Mouse (Mus musculus): ENCODE results near the gene She. TPM values are rescaled to one million over a fixed set of nuclear protein-coding genes. Genes with fewer than 3 reads are reported as not detected.

Gene She
- polyA plus RNA-seq, 1 experiment from 2014 or later = 4.2 TPM

DNA sequence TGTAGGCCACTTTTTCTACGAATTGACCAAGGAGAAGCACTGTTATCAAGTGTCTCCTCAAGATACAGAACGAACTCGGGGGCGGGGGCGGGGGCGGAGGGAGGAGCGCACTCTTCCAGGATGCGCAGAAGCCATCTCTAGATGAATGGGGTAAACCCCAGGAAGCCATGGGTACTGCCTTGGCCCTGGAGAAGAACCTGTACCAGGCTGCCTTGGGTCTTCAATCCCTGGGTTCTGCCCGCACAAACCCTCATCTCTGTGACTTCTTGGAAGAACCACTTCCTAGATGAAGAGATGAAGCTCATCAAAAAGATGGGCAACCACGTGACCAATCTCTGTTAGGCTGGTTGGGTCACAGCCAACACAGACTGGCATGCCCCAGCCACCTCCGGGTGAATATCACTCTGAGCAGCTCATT, 10.1 kb upstream of the She start:
- Histone ChIP-seq H3K9ac (ENCODE audit: low read length) (no peak overlapping the region), H3K4me1 (replicated peaks; ENCODE audit: control insufficient read depth, insufficient read depth, low read length) (no peaks in the 10 kb centered on the region), H3K4me2 (ENCODE audit: low read length) (no peak overlapping the region), H3K27me3 (replicated peaks; ENCODE audit: control insufficient read depth, insufficient read depth, low read length) (no peaks in the 10 kb centered on the region), H3K4me3 (ENCODE audit: low read depth, low read length) (no peak overlapping the region), H3K27ac (ENCODE audit: low read depth) (no peak overlapping the region), H3K9me3 (ENCODE audit: control insufficient read depth, low read length) (no peaks in the 10 kb centered on the region), H3K36me3 (ENCODE audit: control insufficient read depth, insufficient read depth, low read length) (no peaks in the 10 kb centered on the region)
- 82% methylated on average over 11 of the region's 11 CpGs for WGBS
- ATAC-seq (replicated peaks; ENCODE audit: low FRiP score, low TSS enrichment, low read depth) (no peak), DNase-seq (ENCODE audit: low spot score) (no peak)

DNA sequence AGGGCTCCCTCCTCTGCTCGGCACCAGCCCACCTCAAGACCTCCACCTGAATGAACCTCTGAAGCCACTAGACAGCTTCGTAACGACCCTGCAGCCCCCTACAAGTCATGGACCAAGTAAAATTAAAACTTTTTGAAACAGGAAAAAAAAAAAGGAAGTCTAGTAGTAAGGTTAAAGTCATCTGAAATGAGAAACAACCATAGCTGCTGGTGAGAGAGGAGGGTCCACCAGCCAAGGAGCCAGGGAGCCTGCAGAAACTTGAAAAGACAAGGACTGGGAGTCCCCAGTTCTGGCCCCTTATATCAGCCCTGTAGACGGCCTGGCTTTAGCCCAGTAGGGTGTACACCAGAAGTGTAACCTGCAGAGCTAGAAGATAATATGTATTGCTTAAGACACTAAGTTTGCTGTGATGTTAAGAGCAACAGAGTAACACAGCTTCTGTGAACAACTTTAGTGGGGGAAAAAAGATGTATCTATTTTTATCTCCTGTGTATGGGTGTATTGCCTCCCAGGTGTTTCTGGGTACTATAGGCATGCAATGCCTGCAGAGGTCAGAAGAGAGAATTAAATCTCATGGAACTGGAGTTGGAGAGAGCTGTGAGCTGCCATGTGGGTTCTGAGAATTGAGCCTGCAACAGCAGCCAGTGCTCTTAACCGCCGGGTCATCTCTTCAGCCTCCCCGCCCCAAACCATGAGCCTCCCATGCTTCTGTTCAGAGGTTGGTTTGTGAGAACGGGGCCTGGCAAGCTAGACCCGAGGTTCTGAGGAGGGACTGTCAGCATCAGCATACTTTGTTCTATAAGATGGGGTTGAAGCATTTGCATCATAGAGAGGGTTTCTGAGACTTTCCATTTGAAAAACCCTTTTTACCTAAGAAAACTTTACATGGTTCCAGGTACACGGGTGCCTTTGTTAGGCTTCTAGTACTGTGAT, 9.4 kb upstream of the She start:
- WGBS = 68% methylated on average over 10 of the region's 10 CpGs

DNA sequence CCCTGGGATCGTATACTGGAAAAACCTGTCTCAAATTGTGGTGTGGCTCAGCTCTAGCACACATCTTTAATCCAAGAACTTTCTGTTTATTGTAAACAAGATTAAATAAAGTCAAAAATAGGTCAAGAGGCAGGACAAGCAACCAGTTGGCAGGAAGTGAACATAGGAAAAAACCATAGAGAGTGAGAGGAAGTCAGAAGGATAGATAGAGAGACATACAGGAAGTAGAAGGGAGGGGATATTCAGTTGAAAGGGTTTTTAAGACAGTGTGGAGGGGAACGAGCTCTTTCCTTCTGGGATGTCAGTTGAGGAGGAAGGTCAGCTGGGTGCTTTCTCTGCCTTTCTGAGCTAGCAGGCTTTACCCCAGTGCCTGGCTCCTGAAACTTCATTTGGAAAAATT, 7.6 kb upstream of the She start:
- ATAC-seq (replicated peaks; ENCODE audit: low FRiP score, low TSS enrichment, low read depth) (no peak), DNase-seq (ENCODE audit: low spot score) (no peak)

More for the DNA sequence above, 9.4 kb upstream of the She start:
- Histone ChIP-seq H3K4me2 (ENCODE audit: low read length) (no peak overlapping the region), H3K27ac (ENCODE audit: low read depth) (no peak overlapping the region), H3K4me1 (replicated peaks; ENCODE audit: control insufficient read depth, insufficient read depth, low read length) (no peaks in the 10 kb centered on the region), H3K36me3 (ENCODE audit: control insufficient read depth, insufficient read depth, low read length) (no peaks in the 10 kb centered on the region), H3K4me3 (ENCODE audit: low read depth, low read length) (no peak overlapping the region), H3K27me3 (replicated peaks; ENCODE audit: control insufficient read depth, insufficient read depth, low read length) (no peaks in the 10 kb centered on the region), H3K9ac (ENCODE audit: low read length) (no peak overlapping the region), H3K9me3 (ENCODE audit: control insufficient read depth, low read length) (no peaks in the 10 kb centered on the region)
- DNase-seq (ENCODE audit: low spot score) (no peak), ATAC-seq (replicated peaks; ENCODE audit: low FRiP score, low TSS enrichment, low read depth) (no peak)

DNA sequence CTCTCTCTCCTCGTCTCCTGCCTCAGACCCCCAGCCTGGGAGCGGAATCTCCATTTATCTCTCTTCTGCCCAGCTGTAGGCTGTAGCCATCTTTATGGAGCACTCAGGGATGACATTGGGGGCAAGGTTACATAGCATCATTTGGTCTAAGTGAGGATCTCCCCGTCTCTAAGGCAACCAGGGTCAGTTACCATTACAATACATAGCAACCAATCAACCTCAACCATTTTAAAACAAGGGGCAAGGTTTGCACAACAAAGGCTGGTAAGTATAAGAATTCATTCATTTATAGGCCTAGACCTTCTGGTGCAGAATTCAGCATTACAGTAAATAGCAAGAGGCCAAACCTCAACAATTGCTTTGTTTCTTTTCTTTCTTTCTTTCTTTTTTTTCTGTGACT, 4.9 kb upstream of the She start:
- H3K4me2 ChIP-seq (ENCODE audit: low read length) = no peak overlapping the region
- H3K4me3 ChIP-seq (ENCODE audit: low read depth, low read length) = no peak overlapping the region
- no peaks in the 10 kb centered on the region for H3K36me3 ChIP-seq (ENCODE audit: control insufficient read depth, insufficient read depth, low read length)
- 68% methylated on average over 3 of the region's 3 CpGs for WGBS
- ATAC-seq (replicated peaks; ENCODE audit: low FRiP score, low TSS enrichment, low read depth) = no peak
- no peaks in the 10 kb centered on the region for H3K9me3 ChIP-seq (ENCODE audit: control insufficient read depth, low read length)
- peaks cover 32% of the 10 kb centered on the region for H3K27me3 ChIP-seq (replicated peaks; ENCODE audit: control insufficient read depth, insufficient read depth, low read length)
- DNase-seq (ENCODE audit: low spot score) = no peak
- H3K9ac ChIP-seq (ENCODE audit: low read length) = no peak overlapping the region
- no peak overlapping the region for H3K27ac ChIP-seq (ENCODE audit: low read depth)
- H3K4me1 ChIP-seq (replicated peaks; ENCODE audit: control insufficient read depth, insufficient read depth, low read length) = no peaks in the 10 kb centered on the region

More for the DNA sequence above, 7.6 kb upstream of the She start:
- Histone ChIP-seq H3K9me3 (ENCODE audit: control insufficient read depth, low read length) (no peaks in the 10 kb centered on the region), H3K27ac (ENCODE audit: low read depth) (no peak overlapping the region), H3K27me3 (replicated peaks; ENCODE audit: control insufficient read depth, insufficient read depth, low read length) (peaks cover 5% of the 10 kb centered on the region), H3K4me2 (ENCODE audit: low read length) (no peak overlapping the region), H3K4me3 (ENCODE audit: low read depth, low read length) (no peak overlapping the region), H3K9ac (ENCODE audit: low read length) (no peak overlapping the region), H3K36me3 (ENCODE audit: control insufficient read depth, insufficient read depth, low read length) (no peaks in the 10 kb centered on the region), H3K4me1 (replicated peaks; ENCODE audit: control insufficient read depth, insufficient read depth, low read length) (no peaks in the 10 kb centered on the region)
- WGBS = 58% methylated on average over 2 of the region's 2 CpGs

DNA sequence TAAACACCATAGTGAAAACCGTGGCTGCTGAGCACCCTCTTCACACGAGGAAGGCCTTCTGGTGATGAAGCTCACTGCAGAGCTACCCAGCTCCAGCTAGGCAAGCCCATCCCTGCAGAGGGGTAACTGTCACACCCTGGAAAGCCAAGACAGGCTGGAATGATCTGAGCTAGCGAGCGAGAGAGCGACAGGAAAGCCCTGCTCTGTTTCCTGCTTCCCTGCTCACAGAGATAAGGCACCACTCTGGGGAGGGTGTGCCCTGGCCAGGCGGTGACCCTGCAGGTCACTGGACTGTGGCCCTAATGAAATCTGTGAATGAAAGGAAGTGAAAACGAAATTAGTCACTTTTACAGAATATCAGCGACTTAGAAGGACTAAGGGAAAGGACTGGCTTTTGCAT, 4.2 kb downstream of the She start:
- no peak overlapping the region for H3K27ac ChIP-seq (ENCODE audit: low read depth)
- no peaks in the 10 kb centered on the region for H3K36me3 ChIP-seq (ENCODE audit: control insufficient read depth, insufficient read depth, low read length)
- no peak overlapping the region for H3K4me3 ChIP-seq (ENCODE audit: low read depth, low read length)
- H3K4me1 ChIP-seq (replicated peaks; ENCODE audit: control insufficient read depth, insufficient read depth, low read length) = no peaks in the 10 kb centered on the region
- no peak for DNase-seq (ENCODE audit: low spot score)
- no peak overlapping the region for H3K4me2 ChIP-seq (ENCODE audit: low read length)
- H3K9ac ChIP-seq (ENCODE audit: low read length) = no peak overlapping the region
- WGBS = 32% methylated on average over 8 of the region's 8 CpGs
- ATAC-seq (replicated peaks; ENCODE audit: low FRiP score, low TSS enrichment, low read depth) = no peak
- H3K9me3 ChIP-seq (ENCODE audit: control insufficient read depth, low read length) = no peaks in the 10 kb centered on the region
- H3K27me3 ChIP-seq (replicated peaks; ENCODE audit: control insufficient read depth, insufficient read depth, low read length) = peaks cover 42% of the 10 kb centered on the region

DNA sequence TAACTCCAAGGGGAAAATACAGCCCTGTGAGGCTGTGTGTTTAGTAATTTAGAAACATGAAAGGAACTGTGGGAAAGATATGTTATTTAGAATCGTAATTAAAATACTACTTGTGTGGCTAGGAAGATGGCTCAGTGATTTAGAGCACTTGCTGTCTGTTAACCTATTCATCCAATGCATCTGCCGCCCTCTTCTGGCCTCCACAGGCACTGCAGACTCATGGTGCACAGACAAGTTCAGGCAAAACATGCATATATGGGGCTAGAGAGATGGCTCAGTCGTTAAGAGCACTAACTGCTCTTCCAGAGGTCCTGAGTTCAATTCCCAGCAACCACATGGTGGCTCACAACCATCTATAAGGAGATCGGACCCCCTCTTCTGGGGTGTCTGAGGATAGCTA, 11.1 kb downstream of the She start:
- Histone ChIP-seq H3K27me3 (replicated peaks; ENCODE audit: control insufficient read depth, insufficient read depth, low read length) (no peaks in the 10 kb centered on the region), H3K9ac (ENCODE audit: low read length) (no peak overlapping the region), H3K4me1 (replicated peaks; ENCODE audit: control insufficient read depth, insufficient read depth, low read length) (no peaks in the 10 kb centered on the region), H3K4me2 (ENCODE audit: low read length) (no peak overlapping the region), H3K36me3 (ENCODE audit: control insufficient read depth, insufficient read depth, low read length) (no peaks in the 10 kb centered on the region), H3K9me3 (ENCODE audit: control insufficient read depth, low read length) (0 out of 2 replicates have a peak, but pooled peaks cover 2% of the 10 kb centered on the region), H3K4me3 (ENCODE audit: low read depth, low read length) (no peak overlapping the region), H3K27ac (ENCODE audit: low read depth) (no peak overlapping the region)
- DNase-seq (ENCODE audit: low spot score) (no peak), ATAC-seq (replicated peaks; ENCODE audit: low FRiP score, low TSS enrichment, low read depth) (no peak)
- WGBS = 73% methylated on average over 4 of the region's 4 CpGs

DNA sequence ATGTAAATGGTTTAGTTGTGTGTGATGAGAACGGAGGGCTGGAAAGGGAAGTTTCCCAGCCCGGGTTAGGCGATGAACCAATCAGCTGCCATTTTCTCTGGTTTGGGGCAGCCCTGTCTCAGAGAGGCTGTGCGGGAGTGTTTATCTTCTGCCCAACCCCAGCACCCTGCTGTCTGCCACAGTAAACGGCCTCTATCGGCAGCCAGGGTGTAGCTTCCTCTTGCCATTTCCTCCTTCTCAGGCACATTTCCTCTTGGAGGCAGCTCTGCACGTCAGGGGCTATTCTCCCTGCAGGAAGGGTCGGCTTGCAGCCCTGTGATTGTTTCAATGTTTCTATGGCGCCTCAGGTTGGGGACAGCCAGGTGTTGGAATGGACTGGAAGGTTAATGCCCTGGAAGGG, 12.0 kb downstream of the She start:
- H3K27ac ChIP-seq (ENCODE audit: low read depth) = 0 out of 2 replicates have a peak overlapping the region, but pooled peaks have one; percentile 18
- DNase-seq (ENCODE audit: low spot score) = no peak
- 54% methylated on average over 9 of the region's 9 CpGs for WGBS
- 0 out of 2 replicates have a peak, but pooled peaks cover 2% of the 10 kb centered on the region for H3K9me3 ChIP-seq (ENCODE audit: control insufficient read depth, low read length)
- no peak overlapping the region for H3K9ac ChIP-seq (ENCODE audit: low read length)
- ATAC-seq (replicated peaks; ENCODE audit: low FRiP score, low TSS enrichment, low read depth) = no peak
- no peak overlapping the region for H3K4me3 ChIP-seq (ENCODE audit: low read depth, low read length)
- no peaks in the 10 kb centered on the region for H3K36me3 ChIP-seq (ENCODE audit: control insufficient read depth, insufficient read depth, low read length)
- H3K4me2 ChIP-seq (ENCODE audit: low read length) = no peak overlapping the region
- no peaks in the 10 kb centered on the region for H3K4me1 ChIP-seq (replicated peaks; ENCODE audit: control insufficient read depth, insufficient read depth, low read length)
- no peaks in the 10 kb centered on the region for H3K27me3 ChIP-seq (replicated peaks; ENCODE audit: control insufficient read depth, insufficient read depth, low read length)

DNA sequence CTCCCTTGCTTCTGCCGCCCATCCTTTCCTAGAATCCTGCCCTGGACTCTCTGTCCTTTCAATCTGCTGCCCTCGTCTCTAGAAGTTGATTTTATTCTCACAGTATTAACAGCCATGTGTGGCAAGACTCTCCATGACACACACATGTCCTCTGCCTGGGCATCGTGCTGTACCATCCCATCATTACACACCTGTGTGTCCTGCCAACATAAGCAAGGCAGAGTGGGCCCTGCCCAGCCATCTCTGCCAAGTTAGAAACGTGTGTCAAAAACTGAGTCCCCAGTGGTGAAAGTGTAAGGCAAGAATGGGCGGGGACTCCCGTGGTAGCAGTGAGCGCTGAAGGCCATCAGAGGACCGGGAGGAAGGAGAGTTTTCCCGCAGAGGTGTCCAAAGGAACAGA, 14.6 kb downstream of the She start:
- Histone ChIP-seq H3K36me3 (ENCODE audit: control insufficient read depth, insufficient read depth, low read length) (no peaks in the 10 kb centered on the region), H3K27me3 (replicated peaks; ENCODE audit: control insufficient read depth, insufficient read depth, low read length) (no peaks in the 10 kb centered on the region), H3K9me3 (ENCODE audit: control insufficient read depth, low read length) (0 out of 2 replicates have a peak, but pooled peaks cover 2% of the 10 kb centered on the region), H3K4me1 (replicated peaks; ENCODE audit: control insufficient read depth, insufficient read depth, low read length) (no peaks in the 10 kb centered on the region), H3K4me2 (ENCODE audit: low read length) (no peak overlapping the region), H3K27ac (ENCODE audit: low read depth) (no peak overlapping the region), H3K4me3 (ENCODE audit: low read depth, low read length) (no peak overlapping the region), H3K9ac (ENCODE audit: low read length) (no peak overlapping the region)
- DNase-seq (ENCODE audit: low spot score) (no peak), ATAC-seq (replicated peaks; ENCODE audit: low FRiP score, low TSS enrichment, low read depth) (no peak)
- 71% methylated on average over 9 of the region's 9 CpGs for WGBS

DNA sequence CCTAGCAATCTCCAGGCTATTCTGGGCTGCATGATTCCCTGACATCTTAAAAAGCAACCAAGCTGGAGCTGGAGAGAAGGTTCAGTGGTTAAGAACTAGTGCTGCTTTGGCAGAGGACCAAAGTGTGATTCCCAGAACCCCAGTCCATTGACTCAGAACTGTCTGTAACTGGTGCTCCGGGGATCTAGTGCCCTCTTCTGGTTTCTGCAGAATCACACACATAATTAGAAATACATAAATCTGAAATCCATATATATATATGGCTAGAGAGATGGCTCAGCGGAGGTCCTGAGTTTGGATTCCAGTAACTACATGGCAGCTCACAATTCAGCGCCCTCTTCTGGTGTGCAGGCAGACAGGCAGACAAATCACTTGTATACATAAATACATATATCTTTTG, 16.0 kb downstream of the She start:
- 82% methylated on average over 3 of the region's 3 CpGs for WGBS
- ATAC-seq (replicated peaks; ENCODE audit: low FRiP score, low TSS enrichment, low read depth) = no peak
- 0 out of 2 replicates have a peak, but pooled peaks cover 2% of the 10 kb centered on the region for H3K9me3 ChIP-seq (ENCODE audit: control insufficient read depth, low read length)

More for the DNA sequence above, 16.0 kb downstream of the She start:
- no peak for DNase-seq (ENCODE audit: low spot score)
- Histone ChIP-seq H3K4me3 (ENCODE audit: low read depth, low read length) (no peak overlapping the region), H3K4me1 (replicated peaks; ENCODE audit: control insufficient read depth, insufficient read depth, low read length) (no peaks in the 10 kb centered on the region), H3K36me3 (ENCODE audit: control insufficient read depth, insufficient read depth, low read length) (no peaks in the 10 kb centered on the region), H3K9ac (ENCODE audit: low read length) (no peak overlapping the region), H3K27ac (ENCODE audit: low read depth) (no peak overlapping the region), H3K4me2 (ENCODE audit: low read length) (no peak overlapping the region), H3K27me3 (replicated peaks; ENCODE audit: control insufficient read depth, insufficient read depth, low read length) (no peaks in the 10 kb centered on the region)

All from intestine, embryonic 14.5 days (tissue).